Mouse (Mus musculus) cortical plate, adult 2 months (tissue): Measurements from ENCODE around the gene Fzd10.

Experiments used
- CTCF ChIP-seq: fragments of 200-500 bp; IDR thresholded peaks from 2 replicates; pipeline ENCODE4 v1.5.1; 2011; ENCODE audit warnings: mild to moderate bottlenecking, control low read depth, low read length; ENCODE audit not compliant: insufficient read depth; ENCODE audit errors: extremely low read depth
- POLR2A ChIP-seq: fragments of 200-500 bp; IDR thresholded peaks from 2 replicates; pipeline ENCODE4 v1.6.1; 2011; ENCODE audit warnings: mild to moderate bottlenecking, low read length, control low read depth; ENCODE audit not compliant: insufficient read depth; ENCODE audit errors: extremely low read depth

- TF ChIP-seq POLR2A (no peak), CTCF (no peak)
Measured at GRCm38 (mm10) chr5:128636648-128637047, 36.0 kb downstream of the Fzd10 start.
